Mouse (Mus musculus): ENCODE measurements around the gene Ttyh2.
A peak's percentile ranks its signal among the peaks of the same experiment; 100 is the strongest.
"Not testable (repeated sequence)": the region's sequence is repeated elsewhere in the genome, so short reads cannot be mapped to it uniquely, and the experiment has no call there.

The Ttyh2 gene

DNA sequence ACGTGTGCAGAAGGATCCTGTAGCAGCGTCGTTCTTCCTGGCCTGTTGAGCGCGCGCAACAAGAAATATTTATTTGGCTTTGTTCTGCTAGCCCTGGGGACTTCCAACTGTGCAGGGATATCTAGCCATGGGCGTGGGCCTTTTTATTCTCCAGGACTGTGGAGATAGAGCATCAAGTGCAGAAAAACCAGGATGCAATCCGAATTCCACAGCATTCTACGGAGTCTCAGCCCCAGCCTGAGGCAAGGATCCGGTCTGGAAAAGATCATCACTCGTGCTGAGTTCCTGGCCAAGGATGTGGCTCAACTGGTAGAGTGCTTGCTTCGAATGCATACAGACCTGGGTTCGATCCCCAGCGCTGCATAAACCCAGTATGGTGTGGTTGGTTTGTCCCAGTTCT is 13.1 kb upstream of the Ttyh2 start:
- DNase-seq (ENCODE audit: low spot score), result no peak

DNA sequence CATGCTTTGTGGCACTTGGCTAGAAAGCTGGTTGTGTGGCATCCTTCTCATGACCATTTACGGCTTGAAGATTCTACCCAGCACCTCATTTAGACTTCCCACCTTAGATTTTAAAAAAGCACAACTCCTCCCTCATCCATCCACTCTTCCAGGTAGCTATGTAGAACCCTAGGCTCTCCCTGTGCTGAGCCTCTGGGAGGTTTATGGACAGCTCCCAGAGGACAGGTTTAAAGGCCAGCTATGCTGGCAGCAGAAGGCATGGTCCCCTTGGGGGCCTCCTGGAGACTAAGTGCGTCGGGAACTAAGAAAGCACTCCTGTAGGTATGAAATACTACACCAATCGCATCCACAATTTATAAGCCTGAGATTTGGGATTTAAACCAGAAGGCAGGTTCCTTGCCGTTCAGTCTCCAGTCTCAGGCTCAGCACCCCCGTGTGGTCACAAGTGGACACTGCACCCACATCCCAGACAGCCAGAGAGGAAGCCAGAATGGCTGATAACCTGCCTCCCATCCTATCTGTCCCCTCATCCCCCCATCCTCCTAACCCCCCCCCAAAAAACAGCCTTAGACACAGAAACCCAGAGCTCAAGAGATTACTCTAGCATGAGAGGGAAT is 12.4 kb upstream of the Ttyh2 start:
- peak; percentile 53 for DNase-seq (ENCODE audit: low spot score)

DNA sequence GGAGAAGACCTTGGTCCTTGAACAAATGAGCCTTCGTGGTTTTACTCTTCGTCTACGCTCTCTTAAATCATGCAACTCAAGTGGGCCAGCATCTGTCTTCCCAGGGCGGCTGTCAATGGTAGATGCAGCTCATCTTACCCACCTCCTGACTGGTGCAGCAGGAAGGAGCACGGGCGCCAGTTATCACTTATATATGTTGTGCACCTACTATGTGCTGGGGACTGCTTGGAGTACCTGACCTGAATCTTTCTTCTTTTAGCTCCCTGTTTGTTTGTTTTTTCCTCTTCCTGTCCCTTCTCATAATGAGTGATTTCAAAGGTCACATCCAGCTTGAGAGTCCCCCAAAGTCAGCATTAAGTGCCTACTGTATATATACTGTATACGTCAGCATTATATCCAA is 11.1 kb upstream of the Ttyh2 start:
- DNase-seq (ENCODE audit: low spot score), result no peak

DNA sequence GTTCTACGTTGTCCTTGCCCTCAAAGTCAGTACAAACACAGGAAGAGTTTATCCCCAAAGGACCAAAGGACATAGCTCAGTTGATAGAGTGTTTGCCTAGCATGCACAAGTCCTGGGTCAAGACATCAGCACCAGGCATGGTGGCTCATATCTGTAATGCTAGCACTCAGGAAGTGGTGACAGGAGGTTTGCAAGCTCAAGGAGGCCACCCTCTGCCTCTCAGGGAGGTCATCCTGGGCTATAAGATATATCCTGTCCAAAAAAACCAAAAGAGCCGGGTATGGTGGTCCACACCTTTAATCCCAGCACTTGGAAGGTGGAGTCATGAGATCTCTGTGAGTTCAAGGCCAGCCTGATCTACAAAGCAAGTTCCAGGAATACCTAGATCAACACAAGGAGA is 9.8 kb upstream of the Ttyh2 start:
- DNase-seq (ENCODE audit: low spot score), result no peak

DNA sequence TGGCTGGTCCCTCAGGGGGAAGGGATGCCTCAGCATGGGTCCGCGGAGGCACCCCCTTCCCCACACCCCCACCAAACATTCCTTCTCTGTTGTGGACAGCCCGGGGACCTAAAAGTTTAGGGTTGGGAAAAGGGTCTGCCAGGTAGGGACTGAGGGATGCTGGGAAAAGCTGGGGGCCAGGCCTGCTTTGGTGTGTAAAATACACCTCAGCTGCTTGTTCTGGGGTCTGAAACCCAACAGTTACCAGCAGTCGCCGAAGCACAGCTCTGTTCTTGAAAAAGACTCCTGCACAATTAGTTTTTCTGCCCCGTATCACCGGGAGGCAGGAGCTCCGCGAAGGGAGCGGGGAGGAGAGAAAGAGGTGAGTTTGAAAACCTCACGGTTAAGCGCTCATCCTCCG is 8.4 kb upstream of the Ttyh2 start:
- DNase-seq (ENCODE audit: low spot score), result no peak

DNA sequence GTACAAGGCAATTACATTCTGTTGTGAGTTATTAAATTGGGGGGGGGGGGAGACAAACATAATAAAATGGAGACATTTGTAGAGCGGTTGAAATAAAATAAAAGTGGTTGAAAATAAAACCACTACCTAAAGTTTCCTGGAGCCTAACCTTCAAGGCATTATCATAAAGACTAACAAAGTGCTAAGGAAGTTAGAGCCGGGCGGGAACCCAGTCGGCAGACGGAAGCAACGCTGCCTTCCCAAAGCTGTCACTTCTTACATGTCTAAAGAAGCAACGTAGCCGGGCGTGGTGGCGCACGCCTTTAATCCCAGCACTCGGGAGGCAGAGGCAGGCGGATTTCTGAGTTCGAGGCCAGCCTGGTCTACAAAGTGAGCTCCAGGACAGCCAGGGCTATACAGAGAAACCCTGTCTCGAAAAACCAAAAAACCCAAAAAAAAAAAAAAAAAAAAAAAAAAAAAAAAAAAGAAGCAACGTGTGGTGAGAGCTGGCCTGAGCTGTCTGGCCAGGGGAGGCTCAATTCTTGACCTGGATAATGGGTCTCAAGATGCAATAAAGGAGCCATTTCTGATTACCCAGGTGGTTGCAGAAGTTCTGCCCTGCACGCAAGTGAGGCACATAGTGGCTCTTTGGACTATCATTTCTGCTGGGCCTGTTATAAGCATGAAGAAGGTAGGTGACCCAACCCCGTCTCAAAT is 7.8 kb upstream of the Ttyh2 start:
- no peak for DNase-seq (ENCODE audit: low spot score)

DNA sequence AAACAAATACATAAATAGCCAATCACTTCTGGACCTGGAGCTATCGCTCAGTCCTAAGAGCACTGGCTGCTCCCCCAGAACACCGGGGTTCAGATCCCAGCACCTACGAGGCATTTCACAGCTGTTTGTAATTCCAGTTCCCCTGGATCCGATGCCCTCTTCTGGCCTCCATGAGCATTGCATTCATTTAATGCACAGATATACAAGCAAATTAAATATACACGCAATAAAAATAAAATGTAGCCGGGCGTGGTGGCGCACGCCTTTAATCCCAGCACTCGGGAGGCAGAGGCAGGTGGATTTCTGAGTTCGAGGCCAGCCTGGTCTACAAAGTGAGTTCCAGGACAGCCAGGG is 7.3 kb upstream of the Ttyh2 start:
- peak; percentile 44 for DNase-seq (ENCODE audit: low spot score)

DNA sequence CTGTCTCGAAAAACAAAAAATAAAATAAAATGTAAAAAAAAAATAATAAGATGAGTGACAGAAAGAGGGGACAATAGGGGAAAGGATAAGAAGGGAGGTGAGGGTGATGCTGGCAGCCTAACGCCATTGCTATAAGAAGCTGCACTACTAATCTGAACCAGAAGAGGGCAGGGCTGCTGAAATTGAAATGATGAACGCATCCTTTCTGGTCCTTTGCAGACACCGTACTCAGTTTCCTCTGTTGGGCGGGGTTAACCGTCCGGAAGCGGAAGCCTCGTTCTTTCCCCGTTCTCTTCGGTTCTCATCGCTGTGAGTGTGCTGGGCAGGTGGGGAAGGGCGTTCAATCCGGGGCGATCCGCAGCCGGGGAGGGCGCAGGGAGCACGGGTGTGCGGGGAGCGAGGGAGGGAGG is 6.9 kb upstream of the Ttyh2 start, which contains the start of gene Rpl38:
Gene Rpl38, plus strand, starts transcription at position 224 of the 410 bp plus-strand sequence.
- peak; percentile 93 for DNase-seq (ENCODE audit: low spot score)

DNA sequence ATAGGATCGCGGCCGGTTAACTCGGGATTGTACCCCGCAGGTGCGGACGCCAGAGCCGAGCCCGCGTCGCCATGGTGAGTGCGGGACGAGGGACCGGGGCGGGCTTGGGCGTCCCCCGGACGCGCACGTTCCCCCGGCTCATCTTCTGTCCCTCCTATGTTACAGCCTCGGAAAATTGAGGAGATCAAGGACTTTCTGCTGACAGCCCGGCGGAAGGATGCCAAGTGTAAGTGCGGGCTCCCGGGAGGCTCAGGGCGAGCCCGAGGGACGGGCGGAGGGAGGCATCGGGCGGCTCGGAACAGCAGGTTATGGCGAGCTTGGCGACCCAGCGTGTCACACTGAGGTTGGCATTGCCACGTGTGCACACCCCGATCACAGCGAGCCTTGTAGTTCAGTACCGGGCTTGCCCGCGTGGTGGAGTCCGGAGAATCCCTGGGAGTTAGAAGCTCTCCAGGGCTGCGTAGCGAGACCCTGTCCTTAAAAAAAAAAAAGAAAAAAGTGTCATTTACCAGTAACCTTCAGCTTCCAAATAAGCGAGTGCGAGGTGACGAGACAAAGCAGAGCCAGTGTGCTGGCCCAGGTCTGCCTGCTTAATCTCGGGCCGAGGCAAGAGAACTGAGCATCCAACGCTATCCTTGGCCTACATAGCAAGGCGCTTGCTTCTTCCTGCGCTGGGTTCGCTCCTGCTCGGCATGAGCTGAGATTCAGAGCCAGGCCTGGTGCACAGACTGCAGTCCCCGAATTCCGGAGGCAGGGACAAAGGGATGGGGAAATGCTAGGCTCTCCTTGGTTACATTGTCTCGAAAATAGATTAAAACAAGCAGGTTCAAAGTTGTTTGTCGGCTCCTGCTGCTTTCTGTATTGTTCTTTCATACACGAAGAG is 6.2 kb upstream of the Ttyh2 start:
- peak; percentile 82 for DNase-seq (ENCODE audit: low spot score)

DNA sequence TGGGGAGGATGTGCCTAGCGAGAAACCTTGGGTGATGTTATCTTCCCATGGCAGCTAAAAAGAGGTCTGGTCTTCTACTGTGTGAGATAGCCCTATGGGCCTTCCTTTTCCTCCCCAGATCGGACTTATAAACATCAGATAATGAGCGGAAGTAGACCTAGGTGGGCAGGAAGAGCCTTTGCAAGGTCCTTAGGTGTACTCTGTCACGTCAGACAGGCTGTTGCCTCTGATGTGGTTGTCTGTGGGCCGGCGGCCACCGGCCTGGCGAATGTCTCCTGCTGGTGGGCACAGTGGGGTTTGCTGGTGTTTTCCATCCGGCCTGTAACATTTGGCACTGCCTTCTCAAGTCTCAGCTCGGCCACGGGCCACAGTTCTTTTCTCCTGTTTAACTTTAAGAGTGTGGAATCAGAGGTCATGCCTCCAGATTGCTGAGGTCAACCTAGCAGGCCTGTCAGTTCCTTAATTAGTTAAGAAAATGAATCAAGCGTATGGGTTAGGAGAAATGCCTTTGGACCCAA is 5.5 kb upstream of the Ttyh2 start:
- DNase-seq (ENCODE audit: low spot score), result peak; percentile 32

DNA sequence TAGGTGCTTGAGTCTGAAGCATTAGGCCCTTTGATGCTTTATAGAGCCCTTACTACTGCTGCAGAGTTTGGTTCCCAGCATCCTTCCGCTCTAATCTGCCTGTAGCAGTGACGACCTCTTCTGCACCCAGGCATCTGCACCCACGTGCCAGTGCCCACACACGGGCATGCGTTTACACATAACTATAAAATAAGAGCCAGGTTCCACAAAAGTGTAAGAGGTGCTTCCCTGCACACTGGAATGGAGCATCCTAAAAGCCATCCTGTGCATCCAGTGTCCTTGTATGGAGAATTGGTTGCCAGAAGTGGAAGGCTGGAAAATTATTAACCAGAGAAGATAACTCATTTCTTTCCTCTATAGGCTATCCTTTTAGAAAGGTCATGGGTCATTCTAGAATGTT is 4.1 kb upstream of the Ttyh2 start:
- no peak for DNase-seq (ENCODE audit: low spot score)

DNA sequence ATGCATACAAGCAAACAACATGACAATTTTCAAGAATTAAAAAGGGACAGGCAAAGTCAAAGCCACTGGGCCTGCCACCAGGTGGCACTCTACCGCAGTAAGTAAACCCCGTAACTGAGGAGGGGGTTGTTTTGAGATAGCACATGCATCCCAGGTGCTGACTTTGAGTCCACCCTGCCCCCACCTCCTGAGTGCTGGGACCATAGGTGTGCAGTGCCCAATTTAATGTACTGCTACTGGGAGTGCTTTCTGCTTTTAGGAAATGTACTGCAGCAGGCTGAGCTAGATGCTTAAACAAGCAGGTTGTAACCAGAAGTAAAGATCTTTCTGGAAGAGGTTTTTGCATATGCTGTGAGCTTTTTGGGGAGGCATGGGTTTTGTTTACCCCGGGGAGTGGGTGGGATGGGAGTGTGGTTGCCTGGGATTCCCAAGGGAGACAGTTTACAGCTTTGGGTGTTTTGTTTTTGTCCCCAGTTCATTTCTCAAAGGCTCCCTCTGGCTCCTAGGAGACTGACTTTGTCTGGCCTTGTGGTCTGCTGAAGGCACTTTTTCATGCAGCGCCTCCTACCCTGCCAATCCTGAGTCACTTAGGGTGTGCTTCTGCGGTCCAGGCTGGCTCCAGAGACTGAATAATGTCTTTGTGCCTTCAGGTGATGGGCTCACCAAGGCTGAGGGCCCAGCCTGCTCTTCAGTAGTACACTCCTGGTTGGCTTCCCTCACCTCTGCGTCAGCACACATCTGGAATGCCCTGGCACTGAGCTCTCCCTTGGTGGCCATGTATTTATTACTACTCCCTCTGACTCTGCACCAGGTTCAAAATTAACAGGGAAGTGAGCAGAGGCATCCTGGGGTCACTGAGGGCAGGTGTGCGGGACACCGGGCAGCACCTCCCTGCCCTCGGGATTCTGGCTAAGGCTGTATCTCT is 2.2 kb upstream of the Ttyh2 start:
- DNase-seq (ENCODE audit: low spot score), result peak; percentile 52

DNA sequence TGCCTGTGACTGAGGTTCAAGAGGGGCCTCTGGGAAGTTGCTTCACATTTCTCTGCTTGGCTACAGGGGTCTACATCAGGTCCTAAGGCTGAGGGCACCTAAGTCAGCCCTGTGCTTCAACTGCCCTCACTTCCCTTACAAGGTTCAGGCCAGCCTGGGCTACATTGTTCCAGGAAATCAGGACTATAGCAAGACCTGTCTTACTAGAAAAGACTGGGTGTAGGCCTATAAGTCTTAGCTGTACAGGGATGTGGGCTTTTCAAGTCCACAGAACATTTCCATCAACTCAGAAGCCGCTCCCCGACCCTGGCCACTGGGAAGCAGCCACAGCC is 1.5 kb upstream of the Ttyh2 start:
- DNase-seq (ENCODE audit: low spot score), result no peak

DNA sequence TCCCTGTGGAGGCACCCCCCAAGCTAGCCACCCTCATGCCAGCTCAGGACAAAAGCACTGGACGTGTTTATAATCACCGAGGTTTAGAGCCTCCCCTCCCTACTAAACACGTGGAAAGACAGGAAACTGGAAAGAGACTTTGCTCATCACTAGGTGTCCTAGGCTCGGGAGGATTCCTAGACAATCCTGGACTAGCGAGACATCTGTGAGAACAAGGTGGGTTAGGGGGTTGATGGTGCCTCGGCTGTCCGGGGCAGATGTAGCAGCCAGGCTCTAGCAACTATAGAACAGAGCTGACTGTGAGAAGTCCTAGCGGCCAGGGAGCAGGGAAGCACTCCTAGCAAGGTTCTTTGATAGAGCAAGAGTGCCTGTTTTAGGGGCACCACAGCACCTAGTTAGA is 1.1 kb upstream of the Ttyh2 start:
- no peak for DNase-seq (ENCODE audit: low spot score)

DNA sequence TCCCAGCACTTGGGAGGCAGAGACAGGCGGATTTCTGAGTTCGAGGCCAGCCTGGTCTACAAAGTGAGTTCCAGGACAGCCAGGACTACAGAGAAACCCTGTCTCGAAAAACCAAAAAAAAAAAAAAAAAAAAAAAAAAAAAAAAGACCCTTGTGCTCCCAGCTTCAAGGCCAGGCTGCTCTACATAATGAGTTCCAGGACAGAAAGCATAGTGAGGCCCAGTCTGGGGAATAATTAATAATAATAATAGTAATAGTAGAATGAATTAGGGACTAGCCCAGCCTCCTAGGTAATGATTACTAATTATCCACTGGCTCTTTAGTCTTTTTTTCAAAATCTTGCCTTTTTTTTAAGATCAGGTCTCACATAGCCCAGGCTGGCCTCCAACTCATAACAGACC is 435 bp upstream of the Ttyh2 start:
- DNase-seq (ENCODE audit: low spot score), result not testable (repeated sequence)

DNA sequence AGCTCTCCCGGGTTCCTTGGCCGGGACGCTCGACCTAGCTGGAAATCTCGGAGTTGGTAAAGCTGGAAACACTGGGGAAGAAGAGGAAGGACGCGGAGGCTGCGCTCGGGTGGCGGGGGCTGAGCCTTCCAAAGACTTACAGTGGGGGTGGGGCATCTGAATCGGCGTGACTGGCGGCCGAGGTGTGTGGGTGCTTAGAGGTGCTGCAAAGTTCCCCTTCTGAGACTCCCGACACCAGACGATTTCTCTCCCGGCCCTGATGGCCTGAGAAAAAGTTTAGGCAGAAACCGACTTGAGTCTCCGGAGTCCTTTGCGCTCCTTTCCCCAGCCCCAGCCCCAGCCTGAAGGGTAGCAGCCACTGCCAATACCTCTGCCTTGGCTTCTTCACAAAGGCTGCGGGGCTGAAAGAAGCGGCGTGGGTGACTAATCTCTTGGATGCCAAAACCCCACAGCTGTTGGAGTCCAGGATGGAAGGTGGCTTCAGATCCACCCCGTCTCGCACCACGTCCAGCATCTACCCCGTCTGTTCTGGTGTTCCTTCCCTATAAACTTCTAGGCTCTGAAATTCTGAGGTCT is 683 bp downstream of the Ttyh2 start:
- no peak for DNase-seq (ENCODE audit: low spot score)

DNA sequence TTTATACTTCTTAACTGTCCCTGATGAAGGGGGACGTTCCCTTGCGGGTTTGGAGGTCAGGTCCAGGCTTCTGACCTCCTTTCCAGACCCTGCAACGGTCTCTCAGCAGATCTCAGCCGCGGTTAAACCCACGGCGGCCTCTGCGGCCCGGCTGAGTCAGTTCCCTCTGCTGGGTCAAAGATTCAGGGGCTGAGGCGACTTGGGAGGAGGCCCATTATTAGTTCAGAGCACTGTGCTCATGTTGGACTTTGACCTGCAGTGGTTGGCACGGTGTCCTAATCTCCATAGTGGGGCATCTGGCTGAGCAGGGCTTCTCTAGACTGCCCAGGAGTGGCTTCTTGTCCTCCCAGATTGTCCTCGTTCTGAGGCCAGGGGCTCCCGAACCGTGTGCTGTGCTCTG is 1.2 kb downstream of the Ttyh2 start:
- no peak for DNase-seq (ENCODE audit: low spot score)

DNA sequence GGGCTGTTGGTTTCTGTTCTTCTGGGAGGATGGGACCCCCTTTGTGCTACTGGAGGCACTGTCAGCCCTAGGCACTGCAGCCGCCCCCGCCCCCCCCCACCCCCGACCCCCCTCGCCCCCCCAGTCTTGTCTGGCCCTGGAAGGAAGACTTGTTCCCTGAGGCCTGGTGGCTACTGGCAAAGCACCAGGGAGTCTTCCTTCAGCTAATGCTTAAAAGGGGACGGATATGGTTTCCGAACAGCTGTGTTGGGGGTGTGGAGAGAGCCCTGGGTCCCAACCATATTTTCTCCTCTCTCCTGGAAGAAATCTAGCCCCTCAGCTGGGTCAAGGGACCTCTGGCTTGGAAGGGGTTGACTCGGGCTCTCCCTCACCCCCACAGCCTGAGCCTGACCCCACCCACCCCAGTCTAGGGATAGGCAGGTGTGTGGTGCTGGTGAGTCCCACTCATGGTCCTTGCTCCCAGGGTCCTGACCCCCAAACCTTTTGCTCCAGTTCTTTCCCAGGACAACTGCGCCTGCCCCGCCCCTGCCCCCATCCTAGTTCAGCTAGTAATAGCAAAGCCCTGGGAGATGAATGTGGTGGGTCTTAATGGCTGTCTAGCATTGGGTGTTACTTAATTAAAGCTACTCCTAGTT is 1.8 kb downstream of the Ttyh2 start:
- no peak for DNase-seq (ENCODE audit: low spot score)

DNA sequence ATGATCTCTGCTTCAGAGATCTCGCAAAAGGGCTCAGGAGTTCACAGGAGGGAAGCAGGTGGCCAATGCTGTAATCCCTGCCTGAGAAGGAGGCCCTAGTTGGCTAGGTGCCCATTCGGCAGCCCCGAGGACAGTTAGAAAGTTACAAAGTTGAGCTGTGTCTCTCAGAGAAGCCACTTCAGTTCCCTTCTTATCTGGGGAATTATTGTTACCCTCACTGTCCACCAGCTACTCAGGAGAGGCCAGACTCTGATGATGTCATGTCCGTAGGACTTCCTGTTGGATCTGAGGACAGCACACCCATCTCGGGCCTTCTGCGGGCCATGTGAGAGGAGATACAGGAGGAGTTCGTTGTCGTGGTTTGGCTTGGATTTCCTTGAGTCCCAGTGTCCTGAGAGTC is 4.4 kb downstream of the Ttyh2 start:
- DNase-seq (ENCODE audit: low spot score), result no peak

DNA sequence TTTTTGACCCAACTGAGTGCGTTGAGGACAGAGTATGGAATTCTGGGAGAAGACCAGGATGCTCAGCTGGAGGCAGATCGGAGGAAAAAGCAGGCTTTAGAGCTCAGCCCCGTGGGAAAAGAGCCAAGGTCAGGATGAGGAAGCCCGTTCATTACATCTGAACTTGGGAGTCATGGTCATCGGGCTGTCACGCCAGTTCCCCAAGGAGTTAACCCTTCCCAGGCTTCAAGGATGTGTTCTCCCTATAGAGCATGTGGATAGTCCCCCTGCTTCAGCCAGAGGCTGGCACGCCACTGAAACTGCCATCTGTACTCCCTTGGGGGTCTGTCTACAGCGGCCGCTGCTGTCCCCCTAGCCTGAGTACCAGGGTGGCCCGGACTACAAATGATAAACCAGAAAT is 5.1 kb downstream of the Ttyh2 start:
- no peak for DNase-seq (ENCODE audit: low spot score)

DNA sequence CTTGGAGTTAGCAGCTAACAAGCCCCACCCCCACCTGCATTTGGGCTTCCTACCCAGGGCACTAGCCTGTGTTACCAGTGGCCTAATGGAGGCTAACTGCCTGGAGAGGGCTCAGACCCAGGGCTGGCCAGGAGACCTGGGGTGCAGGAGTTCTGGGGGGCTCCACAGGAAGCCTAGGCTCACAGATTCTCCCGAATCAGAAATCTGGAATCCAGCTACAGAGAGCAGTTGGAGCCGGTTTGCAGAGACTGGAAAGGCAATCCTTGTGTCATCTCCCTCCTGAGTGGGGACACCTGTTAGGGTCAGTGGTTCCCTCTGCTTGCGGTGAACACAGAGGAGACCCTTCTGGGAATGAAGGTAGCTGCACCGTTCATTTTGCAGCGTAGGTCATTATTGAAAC is 5.8 kb downstream of the Ttyh2 start:
- no peak for DNase-seq (ENCODE audit: low spot score)
